Mouse (Mus musculus): ENCODE data around the gene Myo3b.
"Not testable (repeated sequence)": the region's sequence is repeated elsewhere in the genome, so short reads cannot be mapped to it uniquely, and the experiment has no call there.

The Myo3b gene

GRCm38 (mm10) chr2:70182150-70182670, 143.3 kb downstream of the Myo3b start:
- DNase-seq (ENCODE audit: low read depth in 1 of 2, low spot score in 2 of 2): no peak

GRCm38 (mm10) chr2:70187040-70187439, 148.1 kb downstream of the Myo3b start:
- no peak for DNase-seq (ENCODE audit: low read depth in 1 of 2, low spot score in 2 of 2)

GRCm38 (mm10) chr2:70195418-70196248, 156.7 kb downstream of the Myo3b start:
- no peak for DNase-seq (ENCODE audit: low read depth in 1 of 2, low spot score in 2 of 2)

GRCm38 (mm10) chr2:70201796-70202555, 163.1 kb downstream of the Myo3b start:
- no peak for DNase-seq (ENCODE audit: low read depth in 1 of 2, low spot score in 2 of 2)

- no peak for DNase-seq (ENCODE audit: low read depth in 1 of 2, low spot score in 2 of 2)
Measured at GRCm38 (mm10) chr2:70202578-70203167, 163.7 kb downstream of the Myo3b start.

- DNase-seq (ENCODE audit: low read depth in 1 of 2, low spot score in 2 of 2): no peak
Measured at GRCm38 (mm10) chr2:70208411-70208810, 169.5 kb downstream of the Myo3b start.

GRCm38 (mm10) chr2:70209790-70210189, 170.9 kb downstream of the Myo3b start:
- no peak for DNase-seq (ENCODE audit: low read depth in 1 of 2, low spot score in 2 of 2)

GRCm38 (mm10) chr2:70210427-70211332, 171.8 kb downstream of the Myo3b start:
- DNase-seq (ENCODE audit: low read depth in 1 of 2, low spot score in 2 of 2): no peak

- no peak for DNase-seq (ENCODE audit: low read depth in 1 of 2, low spot score in 2 of 2)
Measured at GRCm38 (mm10) chr2:70214401-70214800, 175.5 kb downstream of the Myo3b start.

- DNase-seq (ENCODE audit: low read depth in 1 of 2, low spot score in 2 of 2): no peak
Measured at GRCm38 (mm10) chr2:70217800-70218199, 178.9 kb downstream of the Myo3b start.

- DNase-seq (ENCODE audit: low read depth in 1 of 2, low spot score in 2 of 2): no peak
Measured at GRCm38 (mm10) chr2:70218469-70218868, 179.5 kb downstream of the Myo3b start.

GRCm38 (mm10) chr2:70226679-70227078, 187.8 kb downstream of the Myo3b start:
- DNase-seq (ENCODE audit: low read depth in 1 of 2, low spot score in 2 of 2): no peak

- DNase-seq (ENCODE audit: low read depth in 1 of 2, low spot score in 2 of 2): not testable (repeated sequence)
Measured at GRCm38 (mm10) chr2:70234450-70234849, 195.5 kb downstream of the Myo3b start.

- no peak for DNase-seq (ENCODE audit: low read depth in 1 of 2, low spot score in 2 of 2)
Measured at GRCm38 (mm10) chr2:70245981-70246380, 207.1 kb downstream of the Myo3b start.

- no peak for DNase-seq (ENCODE audit: low read depth in 1 of 2, low spot score in 2 of 2)
Measured at GRCm38 (mm10) chr2:70248616-70249015, 209.7 kb downstream of the Myo3b start.

- no peak for DNase-seq (ENCODE audit: low read depth in 1 of 2, low spot score in 2 of 2)
Measured at GRCm38 (mm10) chr2:70249872-70250271, 210.9 kb downstream of the Myo3b start.

- no peak for DNase-seq (ENCODE audit: low read depth in 1 of 2, low spot score in 2 of 2)
Measured at GRCm38 (mm10) chr2:70251256-70251655, 212.3 kb downstream of the Myo3b start.

GRCm38 (mm10) chr2:70259357-70260000, 220.6 kb downstream of the Myo3b start:
- DNase-seq (ENCODE audit: low read depth in 1 of 2, low spot score in 2 of 2): no peak

GRCm38 (mm10) chr2:70260646-70261195, 221.8 kb downstream of the Myo3b start:
- DNase-seq (ENCODE audit: low read depth in 1 of 2, low spot score in 2 of 2): no peak

Measured in monocyte, adult 2 months (primary cell).